Mouse (Mus musculus) adrenal gland, postnatal 36 days (tissue): Measurements from ENCODE around the gene Pik3r2. TPM values are rescaled to one million over a fixed set of nuclear protein-coding genes. Genes with fewer than 3 reads are reported as not detected.

ENCODE experiments used
- DNase-seq, 2 experiments: peaks; one replicate each; pipeline ENCODE4 v3.0.0; 2021; ENCODE audit warnings: mixed read lengths in 1 of 2
- microRNA-seq: library from miRNA; unstranded; fragments of <30 nt; microRNA quantifications from one replicate; pipeline ENCODE4 v1.2.0, GENCODE M21; 2021
- total RNA-seq, 2 experiments: library from RNA; stranded (reverse); gene quantifications; 2 replicates each; pipeline ENCODE4 v1.2.3; 2021

The Pik3r2 gene
- total RNA-seq, 2 experiments from 2014 or later, result 35.6 to 51.5 TPM

GRCm38 (mm10) chr8:70742176-70742575, 34.3 kb downstream of the Pik3r2 start:
- no peak for DNase-seq

- no peak for DNase-seq
Measured at GRCm38 (mm10) chr8:70741661-70742060, 34.9 kb downstream of the Pik3r2 start.

- DNase-seq, result no peak
Measured at GRCm38 (mm10) chr8:70738211-70738610, 38.3 kb downstream of the Pik3r2 start.

GRCm38 (mm10) chr8:70737705-70738104, 38.8 kb downstream of the Pik3r2 start:
- no peak for DNase-seq

- DNase-seq, result no peak
Measured at GRCm38 (mm10) chr8:70730956-70731355, 45.6 kb downstream of the Pik3r2 start.

GRCm38 (mm10) chr8:70729808-70730475, 46.6 kb downstream of the Pik3r2 start:
- no peak for DNase-seq

- no peak for DNase-seq
Measured at GRCm38 (mm10) chr8:70726721-70727120, 49.8 kb downstream of the Pik3r2 start.

- peak; percentile 62 to 67 for DNase-seq
Measured at GRCm38 (mm10) chr8:70725792-70726447, 50.6 kb downstream of the Pik3r2 start.

- DNase-seq, result no peak
Measured at GRCm38 (mm10) chr8:70724216-70724615, 52.3 kb downstream of the Pik3r2 start.

GRCm38 (mm10) chr8:70723486-70724210, 52.9 kb downstream of the Pik3r2 start, which contains the start of gene Pde4c:
Gene Pde4c, plus strand, starts transcription at chr8:70723720.
- DNase-seq, result no peak

- DNase-seq, result no peak
Measured at GRCm38 (mm10) chr8:70721601-70722000, 54.9 kb downstream of the Pik3r2 start.

GRCm38 (mm10) chr8:70720739-70721138, 55.8 kb downstream of the Pik3r2 start:
- peak; percentile 79 to 80 for DNase-seq

- no peak for DNase-seq
Measured at GRCm38 (mm10) chr8:70719796-70720270, 56.7 kb downstream of the Pik3r2 start.

GRCm38 (mm10) chr8:70718297-70718696, 58.2 kb downstream of the Pik3r2 start, which contains the start of gene Gm3336:
Gene Gm3336, plus strand, starts transcription at chr8:70718543.
- peak; percentile 62 to 76 for DNase-seq

Small RNAs within 50 kb of the gene (microRNA-seq; reads per million reads assigned to microRNA genes)
- gene Mir7240, result not detected

Other genes with a start within 250 kb of the Pik3r2 start
- 100 to 1,000 TPM; 265 to 329 TPM for gene Fkbp8, start 249.0 kb downstream of the Pik3r2 start, total RNA-seq
- 10 to 100 TPM; 63.2 to 89.1 TPM for gene Kxd1, start 248.8 kb downstream of the Pik3r2 start, total RNA-seq
- gene Ell, start 237.3 kb downstream of the Pik3r2 start, total RNA-seq, result 10 to 100 TPM; 22.3 to 25.3 TPM
- 100 to 1,000 TPM in 1 of 2 experiments, 10 to 100 TPM in 1; 98.7 to 260 TPM for gene Isyna1, start 182.3 kb downstream of the Pik3r2 start, total RNA-seq
- 100 to 1,000 TPM in 1 of 2 experiments, 10 to 100 TPM in 1; 89.7 to 103 TPM for gene Ssbp4, start 167.8 kb downstream of the Pik3r2 start, total RNA-seq
- 1 to 10 TPM; 2.1 to 2.6 TPM for gene Lrrc25, start 160.6 kb downstream of the Pik3r2 start, total RNA-seq
- gene Gdf15, start 144.3 kb downstream of the Pik3r2 start, total RNA-seq, result 1 to 10 TPM; 5.0 to 6.0 TPM
- 100 to 1,000 TPM; 138 to 139 TPM for gene Pgpep1, start 116.3 kb downstream of the Pik3r2 start, total RNA-seq
- 10 to 100 TPM; 74.3 to 84.4 TPM for gene Lsm4, start 103.5 kb downstream of the Pik3r2 start, total RNA-seq
- gene Jund, start 77.8 kb downstream of the Pik3r2 start, total RNA-seq, result 100 to 1,000 TPM; 219 to 227 TPM
- gene Iqcn, start 73.3 kb downstream of the Pik3r2 start, total RNA-seq, result not detected
- gene Gm3336, start 58.2 kb downstream of the Pik3r2 start, total RNA-seq, result not detected
- 1 to 10 TPM in 1 of 2 experiments, under 1 TPM in 1; 0.33 to 1.2 TPM for gene Pde4c, start 53.0 kb downstream of the Pik3r2 start, total RNA-seq
- gene Rab3a, start 22.0 kb downstream of the Pik3r2 start, total RNA-seq, result 10 to 100 TPM; 68.6 to 78.2 TPM
- 100 to 1,000 TPM; 119 to 155 TPM for gene Mpv17l2, start 15.8 kb downstream of the Pik3r2 start, total RNA-seq
- gene Mast3, start 28.3 kb upstream of the Pik3r2 start, total RNA-seq, result 10 to 100 TPM; 16.8 to 19.0 TPM
- not detected for gene Il12rb1, start 31.7 kb upstream of the Pik3r2 start, total RNA-seq
- 10 to 100 TPM in 1 of 2 experiments, 1 to 10 TPM in 1; 6.9 to 10.5 TPM for gene Arrdc2, start 63.0 kb upstream of the Pik3r2 start, total RNA-seq
- gene Kcnn1, start 86.5 kb upstream of the Pik3r2 start, total RNA-seq, result 1 to 10 TPM; 2.3 to 4.0 TPM
- gene Ccdc124, start 97.2 kb upstream of the Pik3r2 start, total RNA-seq, result 10 to 100 TPM; 54.7 to 57.2 TPM
- not detected for gene Slc5a5, start 116.0 kb upstream of the Pik3r2 start, total RNA-seq
- 1,000 to 10,000 TPM; 1,312 to 1,373 TPM for gene Rpl18a, start 120.7 kb upstream of the Pik3r2 start, total RNA-seq
- 10 to 100 TPM; 25.6 to 42.0 TPM for gene Map1s, start 129.2 kb upstream of the Pik3r2 start, total RNA-seq